Comparison of ENCODE assay signal across 49 mouse cellular contexts in the genomic region with DNA sequence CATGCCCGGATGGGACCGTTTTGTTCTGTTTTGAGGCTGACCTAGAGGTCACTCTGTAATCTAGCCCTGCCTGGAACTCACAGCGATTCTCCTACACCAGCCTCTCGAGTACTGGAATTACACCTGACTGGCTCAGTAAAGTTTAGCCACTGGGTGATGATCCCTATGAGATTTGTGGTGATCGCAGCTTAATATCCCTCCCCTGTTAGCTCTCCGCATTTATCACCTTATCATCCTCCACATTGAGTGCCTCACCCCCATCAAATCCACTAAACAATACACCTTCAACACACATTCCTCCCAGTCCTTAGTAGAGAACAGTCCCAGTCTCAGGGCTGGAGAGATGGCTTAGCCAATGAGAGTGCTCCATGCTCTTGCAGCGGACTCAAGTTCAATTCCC. TPM values are rescaled to one million over a fixed set of nuclear protein-coding genes. Genes with fewer than 3 reads are reported as not detected.
"Had no signal": no experiment of that assay in that cellular context is flagged by ENCODE, and none has a peak within 500 bp of the region (broad histone marks: within the 10 kb centered on the region; RNA-seq: fewer than 3 reads in every experiment).

No protein-coding gene starts in this region.

- H3K36me3 ChIP-seq: heart, embryonic 10.5 days; heart, embryonic 12.5 days; heart, embryonic 13.5 days; heart, embryonic 15.5 days; hindbrain, embryonic 10.5 days; hindbrain, embryonic 12.5 days; hindbrain, embryonic 13.5 days; hindbrain, embryonic 15.5 days; intestine, embryonic 15.5 days had no signal

- H3K4me2 ChIP-seq: heart, embryonic 11.5 days; heart, embryonic 12.5 days; heart, embryonic 13.5 days; heart, embryonic 15.5 days; hindbrain, embryonic 12.5 days; hindbrain, embryonic 13.5 days; hindbrain, embryonic 14.5 days; hindbrain, embryonic 15.5 days; intestine, embryonic 15.5 days; kidney, embryonic 15.5 days had no signal

- H3K27me3 ChIP-seq: heart, embryonic 12.5 days; heart, embryonic 13.5 days; heart, embryonic 15.5 days; hindbrain, embryonic 12.5 days; hindbrain, embryonic 15.5 days; intestine, embryonic 15.5 days; kidney, embryonic 15.5 days had no signal

- DNase-seq: heart, postnatal 14 days; heart, postnatal 36 days; heart, postnatal 4 days; kidney, adult 11 months; kidney, adult 18-20 months; kidney, adult 2 months; kidney, adult 9 months; kidney, postnatal 10 days; kidney, postnatal 14 days; kidney, postnatal 36 days; kidney, postnatal 4 days; layer of hippocampus, adult 9-11 months; layer of hippocampus, postnatal 36 days had no signal

- H3K4me1 ChIP-seq: heart, embryonic 10.5 days; heart, embryonic 12.5 days; heart, embryonic 13.5 days; heart, embryonic 15.5 days; hindbrain, embryonic 10.5 days; hindbrain, embryonic 12.5 days; hindbrain, embryonic 13.5 days; hindbrain, embryonic 15.5 days; kidney, embryonic 15.5 days had no signal

- H3K9me3 ChIP-seq: heart, embryonic 10.5 days; heart, embryonic 12.5 days; heart, embryonic 13.5 days; heart, embryonic 15.5 days; hindbrain, embryonic 10.5 days; hindbrain, embryonic 12.5 days; hindbrain, embryonic 13.5 days; hindbrain, embryonic 15.5 days; intestine, embryonic 15.5 days; kidney, embryonic 15.5 days had no signal

- ATAC-seq: hindbrain, embryonic 16.5 days; inflammation-experienced regulatory T-cells, adult 6 months; intestine, embryonic 15.5 days; intestine, embryonic 16.5 days; intestine, postnatal 0 days had no signal

- H3K4me3 ChIP-seq: heart, embryonic 10.5 days; heart, embryonic 12.5 days; heart, embryonic 13.5 days; heart, embryonic 15.5 days; hindbrain, embryonic 10.5 days; hindbrain, embryonic 12.5 days; hindbrain, embryonic 13.5 days; hindbrain, embryonic 15.5 days; intestine, embryonic 15.5 days; kidney, embryonic 15.5 days; layer of hippocampus, adult 2 months had no signal

- H3K9ac ChIP-seq: heart, embryonic 12.5 days; heart, embryonic 13.5 days; heart, embryonic 15.5 days; hindbrain, embryonic 12.5 days; hindbrain, embryonic 13.5 days; hindbrain, embryonic 14.5 days; hindbrain, embryonic 15.5 days; intestine, embryonic 15.5 days; kidney, embryonic 15.5 days had no signal

- H3K27ac ChIP-seq: heart, embryonic 10.5 days; heart, embryonic 13.5 days; heart, embryonic 15.5 days; hindbrain, embryonic 10.5 days; hindbrain, embryonic 12.5 days; hindbrain, embryonic 13.5 days; hindbrain, embryonic 14.5 days; hindbrain, embryonic 15.5 days; hindbrain, postnatal 0 days; intestine, embryonic 15.5 days; kidney, embryonic 15.5 days; kidney, postnatal 0 days; layer of hippocampus, adult 2 months had no signal

RNA-seq across cellular contexts. Expression of a gene that starts 9.9 kb away (rescaled TPM):
- total RNA-seq: hematopoietic stem cell, adult 5-6 weeks had no signal
- polyA plus RNA-seq: inflammation-experienced regulatory T-cells, adult 6 months had no signal

RNA-seq across cellular contexts. Expression of a gene that starts 29.0 kb away (rescaled TPM):
- total RNA-seq: heart, adult 8-10 months; heart, postnatal 14 days; heart, postnatal 25 days; heart, postnatal 36 days; heart, postnatal 4 days; hematopoietic stem cell, adult 5-6 weeks; hindbrain, postnatal 0 days; layer of hippocampus, adult 18-20 months; layer of hippocampus, adult 2 months; layer of hippocampus, adult 8-10 months; layer of hippocampus, postnatal 10 days; layer of hippocampus, postnatal 14 days; layer of hippocampus, postnatal 25 days; layer of hippocampus, postnatal 36 days; left cerebral cortex, adult 18-20 months had no signal
- polyA plus RNA-seq: heart, embryonic 10.5 days; heart, embryonic 11.5 days; heart, embryonic 12.5 days; heart, embryonic 13.5 days; heart, embryonic 14.5 days; heart, embryonic 15.5 days; heart, embryonic 16.5 days; heart, postnatal 0 days; hindbrain, embryonic 10.5 days; hindbrain, embryonic 11.5 days; hindbrain, embryonic 12.5 days; hindbrain, embryonic 13.5 days; hindbrain, embryonic 14.5 days; hindbrain, embryonic 15.5 days; hindbrain, embryonic 16.5 days; hindbrain, postnatal 0 days; inflammation-experienced regulatory T-cells, adult 6 months; intestine, embryonic 14.5 days; intestine, embryonic 15.5 days; intestine, embryonic 16.5 days; intestine, postnatal 0 days; kidney, adult 2 months; kidney, embryonic 14.5 days; kidney, embryonic 15.5 days; kidney, embryonic 16.5 days; kidney, postnatal 0 days; large intestine, adult 2 months had no signal
